Mouse (Mus musculus) embryonic facial prominence, embryonic 12.5 days (tissue): ENCODE measurements at regions not wholly inside any gene's neighbourhood (a gene's known extent, or its start where the extent isn't known, plus 50 kb on each side); places are given as distances from the start of the nearest gene placed in this dataset.

Experiments used
- ATAC-seq: fragments of 200-750 bp; cut with Nextera tagmentation; 2 replicates; pipeline ENCODE4 v1.8.0; 2017; ENCODE audit not compliant: insufficient number of reproducible peaks, insufficient read depth, low FRiP score, low TSS enrichment
- H3K27ac ChIP-seq: fragments of 300-500 bp; sonication (generic); 2 replicates; pipeline ENCODE4 v1.5.1; 2016; ENCODE audit warnings: mild to moderate bottlenecking
- H3K27me3 ChIP-seq: fragments of 300-500 bp; sonication (generic); 2 replicates; pipeline ENCODE4 v1.6.1; 2016; ENCODE audit warnings: mild to moderate bottlenecking, moderate library complexity
- H3K36me3 ChIP-seq: fragments of 300-500 bp; sonication (generic); 2 replicates; pipeline ENCODE4 v1.6.1; 2016; ENCODE audit warnings: mild to moderate bottlenecking
- H3K4me1 ChIP-seq: fragments of 300-500 bp; sonication (generic); 2 replicates; pipeline ENCODE4 v1.6.1; 2016
- H3K4me2 ChIP-seq: fragments of 300-500 bp; sonication (generic); replicated peaks from 2 replicates; pipeline ENCODE4 v1.6.1; 2016; ENCODE audit warnings: mild to moderate bottlenecking, moderate library complexity
- H3K4me3 ChIP-seq: fragments of 300-500 bp; sonication (generic); 2 replicates; pipeline ENCODE4 v1.5.1; 2016; ENCODE audit warnings: mild to moderate bottlenecking
- H3K9ac ChIP-seq: fragments of 300-500 bp; sonication (generic); 2 replicates; pipeline ENCODE4 v1.6.1; 2016; ENCODE audit warnings: mild to moderate bottlenecking, moderate library complexity
- H3K9me3 ChIP-seq: fragments of 300-500 bp; sonication (generic); 2 replicates; pipeline ENCODE4 v1.6.1; 2016; ENCODE audit warnings: mild to moderate bottlenecking, moderate library complexity
- WGBS: fragments of 180-500 bp; shearing (Covaris S2); methylation state at CpG from one replicate; pipeline ENCODE4 v1.1.7; 2016; 5-methylcytosine and 5-hydroxymethylcytosine counted together

DNA sequence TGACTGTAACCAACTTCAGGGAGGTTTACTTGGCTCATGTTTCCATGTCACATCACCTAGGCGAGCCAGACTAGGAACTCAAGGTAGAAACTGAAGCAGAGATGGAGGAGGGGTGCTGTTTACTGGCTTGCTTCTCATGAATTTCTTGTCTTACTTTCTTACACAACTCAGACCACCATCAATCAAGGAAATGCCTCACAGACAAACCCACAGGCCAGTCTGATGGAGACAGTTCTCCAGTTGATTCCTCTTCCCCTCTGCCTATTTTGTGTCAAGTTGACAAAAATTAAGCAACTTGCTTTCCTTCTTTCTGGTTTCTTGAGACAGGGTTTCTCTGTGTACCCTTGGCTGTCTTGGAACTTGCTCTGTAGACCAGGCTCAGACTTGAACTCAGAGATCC is 83.8 kb upstream of the Phip start:
- Histone ChIP-seq H3K9ac (no peak overlapping the region), H3K9me3 (no peaks in the 10 kb centered on the region), H3K4me2 (no peak overlapping the region), H3K27me3 (no peaks in the 10 kb centered on the region), H3K4me3 (no peak overlapping the region), H3K27ac (no peak overlapping the region), H3K36me3 (no peaks in the 10 kb centered on the region), H3K4me1 (peaks cover 6% of the 10 kb centered on the region; the same call in 1 of the 2 replicates)
- WGBS = 79% methylated on average over 1 of the region's 1 CpGs
- no peak for ATAC-seq

DNA sequence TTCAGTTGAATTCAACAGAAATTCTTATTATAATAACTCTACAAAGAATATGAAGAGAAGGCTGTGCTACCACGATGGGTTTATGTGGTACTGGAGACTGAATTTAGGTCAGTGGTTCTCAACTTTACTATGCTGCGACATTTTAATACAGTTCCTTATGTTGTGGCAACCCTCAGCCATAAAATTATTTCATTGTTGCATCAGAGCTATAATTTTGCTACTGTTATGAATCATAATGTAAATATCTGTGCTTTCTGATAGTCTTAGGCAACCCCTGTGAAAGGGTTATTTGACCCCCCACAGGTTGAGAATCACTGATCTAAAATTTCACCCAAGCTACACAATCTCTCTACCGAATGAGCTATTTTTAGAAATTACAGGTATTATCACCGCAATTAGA is 80.9 kb upstream of the Phip start:
- 92% methylated on average over 4 of the region's 4 CpGs for WGBS
- H3K27me3 ChIP-seq = no peaks in the 10 kb centered on the region
- H3K4me3 ChIP-seq = no peak overlapping the region
- H3K4me1 ChIP-seq = peaks cover 4% of the 10 kb centered on the region; the same call in 1 of the 2 replicates
- no peaks in the 10 kb centered on the region for H3K9me3 ChIP-seq
- H3K9ac ChIP-seq = no peak overlapping the region
- H3K4me2 ChIP-seq = no peak overlapping the region
- H3K36me3 ChIP-seq = no peaks in the 10 kb centered on the region
- H3K27ac ChIP-seq = no peak overlapping the region
- no peak for ATAC-seq

DNA sequence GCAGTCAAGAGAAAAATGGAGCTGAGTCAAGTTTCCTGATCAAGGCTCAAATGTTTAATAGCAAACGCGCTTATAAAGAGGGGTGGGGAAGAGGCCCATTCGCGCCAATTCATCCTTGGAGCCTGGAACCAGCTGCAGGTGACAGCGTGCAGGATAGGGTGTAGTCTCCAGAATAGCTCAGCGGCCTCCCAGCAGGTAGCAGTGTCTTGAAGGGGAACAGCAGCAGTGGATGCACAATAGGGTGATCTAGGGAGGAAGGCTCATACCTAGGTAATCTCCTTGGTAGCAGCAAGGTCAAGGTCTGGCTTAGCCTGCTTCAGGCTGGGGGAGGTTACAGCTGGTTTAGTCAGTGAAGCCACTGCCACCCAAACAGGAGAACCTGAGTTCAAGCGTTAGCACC is 76.3 kb upstream of the Phip start:
- Histone ChIP-seq H3K4me1 (0 out of 2 replicates have a peak, but pooled peaks cover 4% of the 10 kb centered on the region), H3K36me3 (no peaks in the 10 kb centered on the region), H3K9me3 (no peaks in the 10 kb centered on the region), H3K27ac (no peak overlapping the region), H3K9ac (no peak overlapping the region), H3K4me2 (no peak overlapping the region), H3K4me3 (no peak overlapping the region), H3K27me3 (no peaks in the 10 kb centered on the region)
- ATAC-seq = no peak
- WGBS = 75% methylated on average over 7 of the region's 7 CpGs

DNA sequence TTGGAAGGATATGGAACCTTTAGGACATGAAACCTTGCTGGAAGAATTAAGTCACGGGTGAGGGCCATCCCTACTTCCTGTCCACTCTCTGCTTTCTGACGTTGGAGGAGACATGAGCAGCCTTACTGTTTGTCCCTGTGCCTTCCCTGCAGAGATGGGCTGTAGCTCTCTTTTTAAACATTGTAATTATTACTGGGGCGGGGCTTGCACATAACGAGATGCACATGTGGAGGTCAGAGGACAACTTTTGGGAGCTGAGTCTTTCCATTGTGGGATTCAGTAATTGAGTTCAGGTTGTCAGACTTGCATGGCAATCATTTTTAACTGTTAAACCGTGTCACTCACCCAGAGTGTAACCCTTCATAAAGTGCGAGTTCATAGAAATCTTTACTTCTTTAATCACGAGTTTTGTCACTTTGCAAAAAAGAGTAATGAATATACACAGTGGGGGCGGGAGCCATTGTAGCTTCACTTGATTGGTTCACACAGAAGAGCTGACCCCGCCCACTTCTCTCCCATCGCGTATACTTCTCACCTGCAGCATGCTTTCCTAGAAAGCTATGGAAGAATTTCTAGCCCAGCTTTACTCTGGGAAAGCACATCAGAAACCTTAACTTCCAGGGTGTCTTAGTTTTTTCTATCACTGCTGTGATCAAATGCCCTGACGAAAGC is 72.4 kb upstream of the Phip start:
- 28% methylated on average over 12 of the region's 12 CpGs for WGBS
- Histone ChIP-seq H3K27me3 (no peaks in the 10 kb centered on the region), H3K9me3 (no peaks in the 10 kb centered on the region), H3K36me3 (no peaks in the 10 kb centered on the region), H3K4me2 (peak overlapping the region; percentile 21), H3K4me3 (no peak overlapping the region), H3K9ac (no peak overlapping the region), H3K27ac (no peak overlapping the region), H3K4me1 (0 out of 2 replicates have a peak, but pooled peaks cover 4% of the 10 kb centered on the region)
- ATAC-seq = no peak

DNA sequence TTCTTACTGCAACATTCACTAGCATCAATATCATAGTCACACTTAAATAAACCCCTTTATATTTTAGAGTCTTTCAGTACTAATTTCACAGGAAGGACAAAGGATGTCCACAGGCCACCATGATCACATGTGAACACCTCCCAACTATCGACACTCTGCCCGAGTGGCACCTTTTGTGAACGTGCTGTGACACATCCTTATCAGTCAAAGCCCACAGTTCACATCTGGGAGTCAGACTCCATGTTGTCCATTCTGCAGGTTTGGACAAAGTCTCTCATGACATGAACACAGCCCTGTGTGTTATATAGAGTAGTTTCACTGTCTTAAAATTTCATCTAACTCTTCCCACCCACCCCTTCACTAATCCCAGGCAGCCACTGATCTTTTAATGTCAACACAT is 70.7 kb upstream of the Phip start:
- H3K27me3 ChIP-seq = no peaks in the 10 kb centered on the region
- no peak overlapping the region for H3K9ac ChIP-seq
- ATAC-seq = no peak
- no peak overlapping the region for H3K27ac ChIP-seq
- H3K36me3 ChIP-seq = no peaks in the 10 kb centered on the region
- 82% methylated on average over 3 of the region's 3 CpGs for WGBS
- no peak overlapping the region for H3K4me2 ChIP-seq
- no peak overlapping the region for H3K4me3 ChIP-seq
- H3K4me1 ChIP-seq = 0 out of 2 replicates have a peak, but pooled peaks cover 4% of the 10 kb centered on the region
- H3K9me3 ChIP-seq = no peaks in the 10 kb centered on the region

DNA sequence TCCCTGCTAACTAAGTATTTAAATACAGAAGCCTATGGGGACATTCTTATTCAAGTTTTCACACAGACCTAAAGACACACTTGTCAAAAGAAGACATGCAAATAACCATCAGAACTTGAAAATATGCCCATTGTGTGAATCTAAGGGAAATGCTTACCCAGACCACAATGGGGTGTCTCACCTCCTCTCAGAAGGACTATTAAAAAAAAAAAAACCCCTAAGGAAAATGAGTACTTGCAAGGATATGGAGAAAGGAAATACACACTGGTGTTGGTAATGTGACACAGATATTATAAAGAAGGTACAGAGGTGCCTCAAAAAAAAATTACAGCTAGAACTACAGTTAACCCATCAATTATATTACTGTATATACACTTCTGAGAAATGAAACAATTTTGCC is 68.5 kb upstream of the Phip start:
- no peak for ATAC-seq
- Histone ChIP-seq H3K4me1 (0 out of 2 replicates have a peak, but pooled peaks cover 4% of the 10 kb centered on the region), H3K36me3 (no peaks in the 10 kb centered on the region), H3K4me3 (no peak overlapping the region), H3K9me3 (no peaks in the 10 kb centered on the region), H3K9ac (no peak overlapping the region), H3K4me2 (no peak overlapping the region), H3K27ac (no peak overlapping the region), H3K27me3 (no peaks in the 10 kb centered on the region)

DNA sequence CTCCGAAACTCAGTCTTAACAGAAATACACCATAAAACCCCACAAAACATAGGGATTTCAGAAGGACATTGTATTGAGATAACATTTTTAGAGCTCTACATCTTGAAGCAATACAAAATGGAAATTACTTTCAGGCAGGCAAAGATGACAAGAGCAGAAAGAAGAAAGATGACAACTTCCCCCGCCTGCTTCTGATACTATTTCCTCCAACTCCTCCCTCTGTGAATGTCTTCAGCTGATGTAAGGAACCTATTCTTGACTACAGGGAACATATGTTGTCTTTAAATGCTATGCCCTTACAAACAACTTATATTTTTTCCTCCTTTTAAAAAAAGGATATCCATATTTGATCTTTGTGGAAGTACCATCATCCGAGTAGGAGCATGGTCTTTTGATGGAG is 66.0 kb upstream of the Phip start:
- Histone ChIP-seq H3K9ac (no peak overlapping the region), H3K4me2 (no peak overlapping the region), H3K36me3 (no peaks in the 10 kb centered on the region), H3K9me3 (no peaks in the 10 kb centered on the region), H3K27me3 (no peaks in the 10 kb centered on the region), H3K4me1 (no peaks in the 10 kb centered on the region), H3K27ac (no peak overlapping the region), H3K4me3 (no peak overlapping the region)
- no peak for ATAC-seq
- WGBS = 76% methylated on average over 3 of the region's 3 CpGs

DNA sequence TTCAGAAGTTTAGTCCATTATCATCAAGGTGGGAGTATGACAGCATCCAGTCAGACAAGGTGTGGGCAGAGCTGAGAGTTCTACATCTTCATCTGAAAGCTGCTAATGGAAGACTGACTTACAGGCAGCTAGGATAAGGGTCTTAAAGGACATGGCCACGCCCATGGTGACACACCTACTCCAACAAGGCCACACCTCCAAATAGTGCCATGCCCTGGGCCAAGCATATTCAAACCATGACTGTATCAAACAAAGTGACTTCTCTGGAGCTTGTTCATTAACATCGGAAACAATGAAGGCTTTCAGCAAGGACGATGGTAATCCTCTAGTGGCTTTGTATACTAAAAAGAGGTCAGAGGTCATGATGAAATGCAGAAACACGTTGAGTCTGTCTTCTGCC is 65.4 kb upstream of the Phip start:
- no peaks in the 10 kb centered on the region for H3K27me3 ChIP-seq
- H3K9me3 ChIP-seq = no peaks in the 10 kb centered on the region
- no peaks in the 10 kb centered on the region for H3K36me3 ChIP-seq
- H3K27ac ChIP-seq = no peak overlapping the region
- no peak for ATAC-seq
- H3K4me1 ChIP-seq = no peaks in the 10 kb centered on the region
- WGBS = 47% methylated on average over 4 of the region's 4 CpGs
- H3K4me2 ChIP-seq = no peak overlapping the region
- no peak overlapping the region for H3K4me3 ChIP-seq
- H3K9ac ChIP-seq = no peak overlapping the region

DNA sequence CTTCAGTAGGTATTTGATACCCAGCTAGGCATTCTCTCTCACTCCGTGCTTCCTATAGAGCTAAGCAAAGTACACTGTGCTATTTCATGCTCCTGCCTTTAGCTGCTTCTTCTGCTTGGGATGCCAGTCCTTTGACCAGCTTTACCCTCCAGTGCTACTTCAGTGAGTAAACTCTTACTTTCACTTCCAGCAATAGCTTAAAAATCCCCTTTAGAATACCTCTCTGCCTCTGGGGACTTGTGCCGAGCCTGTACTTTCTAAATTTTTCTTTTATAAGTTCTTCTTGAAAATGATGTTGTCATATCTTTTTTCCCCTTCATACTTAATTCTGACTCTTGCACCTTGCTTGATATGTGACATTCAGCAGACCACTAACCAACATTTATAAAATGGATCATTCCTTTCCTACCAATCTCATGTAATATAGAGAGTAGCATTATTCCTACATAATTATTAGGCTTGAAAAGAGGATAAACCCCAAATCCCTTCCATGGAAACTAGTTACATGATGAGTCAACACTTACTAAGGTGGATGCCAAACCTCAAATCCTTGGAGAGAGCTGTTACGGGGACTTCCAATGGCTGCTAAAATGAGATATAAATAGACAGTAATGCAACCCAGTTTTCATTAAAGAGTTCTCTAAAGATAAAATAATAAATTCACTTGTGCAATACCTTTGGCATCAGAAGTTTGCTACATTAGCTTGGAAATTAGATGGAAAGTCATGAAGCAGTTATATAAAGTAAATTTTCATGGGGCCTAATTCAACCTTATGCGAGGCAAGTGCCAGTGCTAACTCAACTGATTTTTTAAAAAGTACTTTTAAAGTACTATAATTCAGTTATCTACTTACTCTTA is 62.2 kb upstream of the Phip start:
- Histone ChIP-seq H3K9ac (no peak overlapping the region), H3K4me2 (no peak overlapping the region), H3K4me3 (no peak overlapping the region), H3K27ac (no peak overlapping the region), H3K36me3 (no peaks in the 10 kb centered on the region), H3K9me3 (no peaks in the 10 kb centered on the region), H3K27me3 (no peaks in the 10 kb centered on the region), H3K4me1 (no peaks in the 10 kb centered on the region)
- 93% methylated on average over 4 of the region's 4 CpGs for WGBS
- no peak for ATAC-seq
